Mouse (Mus musculus): ENCODE measurements around the gene Crip2. TPM values are rescaled to one million over a fixed set of nuclear protein-coding genes. Genes with fewer than 3 reads are reported as not detected.
A peak's percentile ranks its signal among the peaks of the same experiment; 100 is the strongest.

Crip2 gene
- polyA plus RNA-seq, 1 experiment from 2014 or later: 43.8 TPM

GRCm38 (mm10) chr12:113155887-113156539 lies 16.0 kb downstream of the Crip2 start, which contains the start of gene Tedc1:
Gene Tedc1, plus strand, starts transcription at chr12:113156421.
- H3K4me1 ChIP-seq (ENCODE audit: control insufficient read depth, low read depth, low read length): peaks cover 35% of the 10 kb centered on the region
- under 1% methylated on average over 46 of the region's 46 CpGs for WGBS (ENCODE audit: insufficient replicate concordance)

DNA sequence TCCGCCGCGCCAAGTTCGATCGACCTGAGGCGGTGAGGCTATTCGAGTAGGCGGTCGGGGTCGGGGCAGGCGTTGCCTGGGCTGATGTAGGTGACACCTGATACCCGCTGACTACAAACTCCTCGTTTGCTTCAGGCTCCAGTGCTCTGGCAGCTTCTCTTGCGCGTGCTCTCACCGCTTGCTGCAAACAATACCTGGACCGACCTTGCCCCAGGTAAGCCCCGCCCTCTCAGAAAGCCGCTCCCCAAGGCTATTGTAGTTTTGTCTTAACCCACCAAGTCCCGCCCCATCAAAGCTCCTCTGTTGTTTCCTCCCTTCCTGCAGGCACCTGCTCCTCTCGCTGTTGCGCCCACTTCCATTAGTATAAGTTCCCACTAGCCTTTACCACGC lies 16.5 kb downstream of the Crip2 start:
- ATAC-seq (ENCODE audit: low read depth): no peak

More at GRCm38 (mm10) chr12:113155887-113156539, 16.0 kb downstream of the Crip2 start, which contains the start of gene Tedc1:
- Histone ChIP-seq H3K27me3 (ENCODE audit: control insufficient read depth, insufficient read depth, low read depth, low read length) (peaks cover 19% of the 10 kb centered on the region), H3K4me2 (ENCODE audit: low read depth, low read length) (peak within 1 kb of the TSS; percentile 95), H3K4me3 (ENCODE audit: low read depth, low read length) (peak within 1 kb of the TSS; percentile 84), H3K36me3 (ENCODE audit: control insufficient read depth, insufficient read depth) (no peaks in the 10 kb centered on the region), H3K9me3 (replicated peaks; ENCODE audit: control insufficient read depth, low read length) (no peaks in the 10 kb centered on the region), H3K9ac (ENCODE audit: low read depth, low read length) (peak within 1 kb of the TSS; percentile 87), H3K27ac (ENCODE audit: low read length) (peak within 1 kb of the TSS; percentile 75)
- peak; percentile 96 for ATAC-seq (ENCODE audit: low read depth)

DNA sequence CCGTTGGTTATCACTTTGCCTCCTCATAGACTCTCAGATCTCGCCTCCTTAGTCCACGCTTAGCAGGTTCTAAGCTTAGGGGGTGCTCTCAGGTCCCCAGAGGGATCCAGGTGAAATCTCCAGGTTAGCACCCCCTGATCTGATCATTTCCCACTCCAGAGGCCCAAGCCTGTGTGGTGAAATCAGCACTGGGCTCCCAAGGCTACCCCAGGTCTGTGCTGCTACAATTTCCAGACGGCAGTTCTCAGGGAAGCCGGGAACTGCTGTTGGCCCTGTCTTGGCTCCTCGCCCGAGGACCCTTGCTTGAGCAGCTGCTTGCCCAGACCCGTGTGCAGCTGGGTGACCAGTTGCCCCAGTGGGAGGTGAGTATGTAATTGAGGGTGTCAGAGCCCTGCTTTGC lies 17.0 kb downstream of the Crip2 start:
- 44% methylated on average over 8 of the region's 8 CpGs for WGBS (ENCODE audit: insufficient replicate concordance)
- H3K27ac ChIP-seq (ENCODE audit: low read length): no peak overlapping the region
- no peak for ATAC-seq (ENCODE audit: low read depth)

More for the DNA sequence above, 16.5 kb downstream of the Crip2 start:
- H3K27ac ChIP-seq (ENCODE audit: low read length): peak overlapping the region; percentile 75
- peak overlapping the region; percentile 95 for H3K4me2 ChIP-seq (ENCODE audit: low read depth, low read length)
- H3K4me3 ChIP-seq (ENCODE audit: low read depth, low read length): peak overlapping the region; percentile 84
- H3K9me3 ChIP-seq (replicated peaks; ENCODE audit: control insufficient read depth, low read length): no peaks in the 10 kb centered on the region
- peaks cover 14% of the 10 kb centered on the region for H3K27me3 ChIP-seq (ENCODE audit: control insufficient read depth, insufficient read depth, low read depth, low read length)
- H3K36me3 ChIP-seq (ENCODE audit: control insufficient read depth, insufficient read depth): no peaks in the 10 kb centered on the region
- peaks cover 30% of the 10 kb centered on the region for H3K4me1 ChIP-seq (ENCODE audit: control insufficient read depth, low read depth, low read length)
- H3K9ac ChIP-seq (ENCODE audit: low read depth, low read length): peak overlapping the region; percentile 87
- WGBS (ENCODE audit: insufficient replicate concordance): under 1% methylated on average over 23 of the region's 23 CpGs

DNA sequence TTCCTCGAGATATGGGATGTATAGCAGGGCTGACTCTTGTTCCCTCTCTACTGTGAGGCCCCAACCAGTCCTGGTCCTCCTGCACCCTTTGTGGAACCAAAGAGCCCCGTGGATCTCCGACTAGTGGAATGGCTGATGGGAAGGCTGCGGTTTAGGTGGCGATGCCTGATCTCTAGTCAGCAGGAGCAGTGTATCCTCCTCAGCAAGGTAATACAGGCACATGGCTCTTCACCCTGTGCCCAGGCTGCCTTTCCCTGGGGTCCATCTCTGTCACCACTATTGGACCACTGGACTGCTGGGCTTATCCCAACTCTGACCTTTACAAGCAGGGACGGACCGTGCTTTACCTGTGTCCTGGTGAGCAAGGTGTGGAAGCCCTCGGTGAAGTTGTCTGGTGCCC lies 17.5 kb downstream of the Crip2 start:
- Histone ChIP-seq H3K27me3 (ENCODE audit: control insufficient read depth, insufficient read depth, low read depth, low read length) (0 out of 2 replicates have a peak, but pooled peaks cover 5% of the 10 kb centered on the region), H3K9ac (ENCODE audit: low read depth, low read length) (no peak overlapping the region), H3K4me1 (ENCODE audit: control insufficient read depth, low read depth, low read length) (peaks cover 20% of the 10 kb centered on the region), H3K4me3 (ENCODE audit: low read depth, low read length) (no peak overlapping the region), H3K9me3 (replicated peaks; ENCODE audit: control insufficient read depth, low read length) (no peaks in the 10 kb centered on the region), H3K27ac (ENCODE audit: low read length) (no peak overlapping the region), H3K36me3 (ENCODE audit: control insufficient read depth, insufficient read depth) (no peaks in the 10 kb centered on the region), H3K4me2 (ENCODE audit: low read depth, low read length) (peak overlapping the region; percentile 95; the same call in 1 of the 2 replicates)
- 85% methylated on average over 8 of the region's 8 CpGs for WGBS (ENCODE audit: insufficient replicate concordance)
- ATAC-seq (ENCODE audit: low read depth): no peak

More for the DNA sequence above, 17.0 kb downstream of the Crip2 start:
- peak overlapping the region; percentile 84 for H3K4me3 ChIP-seq (ENCODE audit: low read depth, low read length)
- H3K4me2 ChIP-seq (ENCODE audit: low read depth, low read length): peak overlapping the region; percentile 95
- H3K36me3 ChIP-seq (ENCODE audit: control insufficient read depth, insufficient read depth): no peaks in the 10 kb centered on the region
- H3K4me1 ChIP-seq (ENCODE audit: control insufficient read depth, low read depth, low read length): peaks cover 25% of the 10 kb centered on the region
- H3K27me3 ChIP-seq (ENCODE audit: control insufficient read depth, insufficient read depth, low read depth, low read length): peaks cover 9% of the 10 kb centered on the region
- H3K9ac ChIP-seq (ENCODE audit: low read depth, low read length): peak overlapping the region; percentile 87
- no peaks in the 10 kb centered on the region for H3K9me3 ChIP-seq (replicated peaks; ENCODE audit: control insufficient read depth, low read length)

GRCm38 (mm10) chr12:113157971-113158370 lies 17.9 kb downstream of the Crip2 start:
- no peak for ATAC-seq (ENCODE audit: low read depth)
- Histone ChIP-seq H3K4me3 (ENCODE audit: low read depth, low read length) (no peak overlapping the region), H3K9ac (ENCODE audit: low read depth, low read length) (no peak overlapping the region), H3K9me3 (replicated peaks; ENCODE audit: control insufficient read depth, low read length) (no peaks in the 10 kb centered on the region), H3K36me3 (ENCODE audit: control insufficient read depth, insufficient read depth) (peaks cover 2% of the 10 kb centered on the region; the same call in 1 of the 2 replicates), H3K4me1 (ENCODE audit: control insufficient read depth, low read depth, low read length) (peaks cover 18% of the 10 kb centered on the region), H3K27me3 (ENCODE audit: control insufficient read depth, insufficient read depth, low read depth, low read length) (0 out of 2 replicates have a peak, but pooled peaks cover 5% of the 10 kb centered on the region), H3K4me2 (ENCODE audit: low read depth, low read length) (no peak overlapping the region), H3K27ac (ENCODE audit: low read length) (no peak overlapping the region)
- 81% methylated on average over 8 of the region's 8 CpGs for WGBS (ENCODE audit: insufficient replicate concordance)

- WGBS (ENCODE audit: insufficient replicate concordance): 83% methylated on average over 11 of the region's 11 CpGs
- Histone ChIP-seq H3K4me1 (ENCODE audit: control insufficient read depth, low read depth, low read length) (no peaks in the 10 kb centered on the region), H3K27ac (ENCODE audit: low read length) (no peak overlapping the region), H3K9ac (ENCODE audit: low read depth, low read length) (no peak overlapping the region), H3K36me3 (ENCODE audit: control insufficient read depth, insufficient read depth) (peaks cover 7% of the 10 kb centered on the region), H3K27me3 (ENCODE audit: control insufficient read depth, insufficient read depth, low read depth, low read length) (no peaks in the 10 kb centered on the region), H3K4me3 (ENCODE audit: low read depth, low read length) (no peak overlapping the region), H3K9me3 (replicated peaks; ENCODE audit: control insufficient read depth, low read length) (no peaks in the 10 kb centered on the region), H3K4me2 (ENCODE audit: low read depth, low read length) (no peak overlapping the region)
- ATAC-seq (ENCODE audit: low read depth): no peak
Observed at GRCm38 (mm10) chr12:113163561-113164006, 23.5 kb downstream of the Crip2 start.

DNA sequence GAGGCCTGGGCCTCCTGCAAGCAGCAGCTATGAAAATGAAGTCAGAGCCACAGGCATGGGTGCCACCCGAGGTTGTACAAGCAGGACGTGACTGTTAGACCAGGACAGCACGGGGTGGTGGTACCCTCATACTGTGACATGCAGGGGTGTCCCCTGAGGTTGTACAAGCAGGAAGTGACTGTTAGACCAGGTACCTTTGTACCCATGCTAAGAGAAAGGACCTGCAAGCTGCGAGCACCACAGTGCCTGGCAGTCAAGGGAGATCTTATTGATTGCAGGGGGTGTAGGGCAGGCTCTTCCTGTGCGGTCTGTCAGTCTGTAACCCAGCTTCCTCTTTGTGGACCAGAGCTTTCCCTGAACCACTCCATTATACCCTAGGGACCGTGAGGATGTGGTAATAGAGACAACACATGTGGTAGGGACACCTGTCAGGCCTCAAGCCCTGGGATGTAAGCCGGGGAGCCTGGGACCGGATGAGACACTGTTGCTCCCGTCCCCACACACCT lies 28.0 kb downstream of the Crip2 start:
- H3K27ac ChIP-seq (ENCODE audit: low read length): no peak overlapping the region
- H3K36me3 ChIP-seq (ENCODE audit: control insufficient read depth, insufficient read depth): peaks cover 4% of the 10 kb centered on the region
- H3K9me3 ChIP-seq (replicated peaks; ENCODE audit: control insufficient read depth, low read length): no peaks in the 10 kb centered on the region
- no peak overlapping the region for H3K4me3 ChIP-seq (ENCODE audit: low read depth, low read length)
- no peak overlapping the region for H3K9ac ChIP-seq (ENCODE audit: low read depth, low read length)
- H3K4me1 ChIP-seq (ENCODE audit: control insufficient read depth, low read depth, low read length): no peaks in the 10 kb centered on the region
- no peak overlapping the region for H3K4me2 ChIP-seq (ENCODE audit: low read depth, low read length)
- no peaks in the 10 kb centered on the region for H3K27me3 ChIP-seq (ENCODE audit: control insufficient read depth, insufficient read depth, low read depth, low read length)
- 15% methylated on average over 9 of the region's 9 CpGs for WGBS (ENCODE audit: insufficient replicate concordance)
- ATAC-seq (ENCODE audit: low read depth): peak; percentile 35; the same call in 1 of the 2 replicates

DNA sequence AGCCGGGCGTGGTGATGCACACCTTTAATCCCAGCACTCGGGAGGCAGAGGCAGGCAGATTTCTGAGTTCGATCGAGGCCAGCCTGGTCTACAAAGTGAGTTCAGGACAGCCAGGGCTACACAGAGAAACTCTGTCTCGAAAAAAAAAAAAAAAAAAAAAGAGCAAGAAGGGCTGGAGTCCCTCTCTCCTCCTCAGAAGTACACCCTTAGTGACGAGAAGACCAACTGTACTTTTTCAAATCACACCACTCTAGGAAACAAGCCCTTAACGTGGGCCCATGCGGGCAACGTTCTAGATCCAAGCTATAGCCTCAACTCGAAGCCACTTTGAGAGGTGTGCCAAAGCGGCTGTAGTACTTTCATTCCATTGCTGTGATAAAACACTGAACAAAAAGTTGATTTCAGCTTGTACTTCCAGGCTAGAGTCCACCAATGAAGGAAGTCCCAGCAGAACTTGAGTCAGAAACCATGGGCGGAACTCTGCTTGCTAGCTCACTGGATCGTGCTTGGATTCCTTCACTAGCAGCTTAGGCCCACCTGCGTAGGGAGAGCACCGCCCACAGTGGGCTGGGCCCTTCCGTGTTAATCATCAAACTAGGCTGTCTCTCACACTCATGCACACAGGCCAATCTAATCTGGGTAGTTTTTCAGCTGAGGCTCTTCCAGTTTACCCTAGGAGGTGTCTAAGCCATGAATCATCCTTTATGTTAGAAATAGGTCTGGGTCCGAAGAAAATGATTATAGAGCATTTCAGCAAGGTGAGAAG lies 37.1 kb downstream of the Crip2 start:
- no peaks in the 10 kb centered on the region for H3K36me3 ChIP-seq (ENCODE audit: control insufficient read depth, insufficient read depth)
- H3K4me2 ChIP-seq (ENCODE audit: low read depth, low read length): no peak overlapping the region
- 67% methylated on average over 18 of the region's 18 CpGs for WGBS (ENCODE audit: insufficient replicate concordance)
- no peak overlapping the region for H3K9ac ChIP-seq (ENCODE audit: low read depth, low read length)
- no peaks in the 10 kb centered on the region for H3K4me1 ChIP-seq (ENCODE audit: control insufficient read depth, low read depth, low read length)
- H3K27me3 ChIP-seq (ENCODE audit: control insufficient read depth, insufficient read depth, low read depth, low read length): no peaks in the 10 kb centered on the region
- no peak for ATAC-seq (ENCODE audit: low read depth)
- H3K27ac ChIP-seq (ENCODE audit: low read length): no peak overlapping the region
- no peak overlapping the region for H3K4me3 ChIP-seq (ENCODE audit: low read depth, low read length)
- no peaks in the 10 kb centered on the region for H3K9me3 ChIP-seq (replicated peaks; ENCODE audit: control insufficient read depth, low read length)

Data from liver, embryonic 16.5 days (tissue).